Mouse (Mus musculus): ENCODE measurements around the gene Gcgr. TPM values are rescaled to one million over a fixed set of nuclear protein-coding genes. Genes with fewer than 3 reads are reported as not detected.
"Not testable (repeated sequence)": the region's sequence is repeated elsewhere in the genome, so short reads cannot be mapped to it uniquely, and the experiment has no call there.

Gene Gcgr
- total RNA-seq, 2 experiments from 2014 or later = 0.96 to 3.0 TPM

- DNase-seq (ENCODE audit: low spot score in 2 of 2) = no peak
These were observed 4.6 kb downstream of the Gcgr start for GRCm38 (mm10) chr11:120535145-120535544.

- DNase-seq (ENCODE audit: low spot score in 2 of 2) = no peak
These were observed 5.3 kb downstream of the Gcgr start for GRCm38 (mm10) chr11:120535804-120536203.

DNA sequence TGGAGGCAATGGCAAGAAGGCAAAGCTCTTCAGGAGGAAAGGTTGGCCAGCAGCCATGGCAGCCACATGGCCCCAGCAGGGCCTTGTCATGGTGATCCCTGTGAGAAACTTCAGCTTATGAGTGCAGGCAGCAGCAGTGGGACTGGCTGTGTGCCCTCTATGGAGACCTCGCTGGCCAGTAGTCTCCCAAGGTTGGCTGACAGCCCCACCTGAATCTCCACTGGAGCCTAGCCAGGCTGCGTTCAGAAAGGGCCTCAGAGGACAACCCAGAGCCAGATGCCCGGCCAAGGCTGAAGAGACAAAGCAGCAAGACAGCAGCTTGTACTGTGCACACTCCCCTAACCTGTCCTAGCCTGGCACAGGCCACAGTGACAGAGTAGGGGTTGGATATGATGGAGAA is 8.0 kb downstream of the Gcgr start:
- no peak for DNase-seq (ENCODE audit: low spot score in 2 of 2)

DNA sequence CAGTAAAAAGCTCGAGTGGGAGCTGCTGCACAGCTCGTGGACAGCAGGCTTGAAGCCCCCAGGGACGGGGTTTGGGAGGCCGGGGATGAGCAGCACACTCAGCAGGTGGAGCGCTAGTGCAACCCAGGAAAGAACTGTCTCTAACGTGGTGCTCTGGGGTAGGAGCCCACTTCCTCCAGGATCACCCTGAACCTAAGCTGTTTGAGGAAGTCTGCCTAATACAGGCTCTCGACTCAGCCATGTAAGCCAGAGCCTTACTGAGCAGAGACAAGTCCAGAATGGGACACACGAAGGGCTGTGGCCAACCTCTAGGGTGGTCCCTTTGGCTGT is 8.4 kb downstream of the Gcgr start:
- DNase-seq (ENCODE audit: low spot score in 2 of 2) = no peak

DNA sequence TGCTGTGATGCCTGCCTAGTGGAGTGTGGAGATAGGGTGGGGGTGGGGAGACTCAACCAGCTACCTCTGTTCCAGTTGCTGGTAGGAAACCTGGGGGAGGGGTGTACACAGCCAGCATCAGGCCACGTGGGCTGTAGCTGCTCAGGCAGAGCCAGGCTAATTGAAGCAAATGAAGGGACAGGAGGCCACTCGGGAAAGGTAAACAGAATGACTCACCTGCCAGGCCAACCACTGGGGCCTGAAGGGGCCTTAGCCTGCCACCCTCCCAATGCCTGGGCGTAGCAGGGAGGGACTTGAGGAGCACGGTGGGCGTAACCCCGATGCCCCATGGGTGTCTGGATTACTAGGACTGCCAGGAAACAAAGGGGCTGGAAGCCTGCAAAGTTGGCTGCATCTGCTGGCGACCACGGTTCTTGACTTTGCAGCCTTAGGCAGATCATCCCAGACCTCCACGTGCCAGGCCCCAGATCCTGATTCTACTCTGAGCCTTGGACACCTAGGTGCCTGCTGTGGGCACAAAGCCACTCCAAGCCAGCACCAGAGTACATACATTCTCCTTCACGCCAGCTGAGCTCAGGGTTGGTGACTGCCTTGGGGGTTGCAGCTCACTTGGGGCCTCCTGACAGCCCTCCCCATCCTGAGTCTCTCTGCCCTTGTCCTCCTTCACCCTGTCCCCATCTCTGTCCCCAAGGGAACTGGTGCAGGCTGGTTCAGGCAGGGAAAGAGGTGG is 9.0 kb downstream of the Gcgr start:
- DNase-seq (ENCODE audit: low spot score in 2 of 2) = no peak

- DNase-seq (ENCODE audit: low spot score in 2 of 2) = no peak
These were observed 11.4 kb downstream of the Gcgr start for GRCm38 (mm10) chr11:120541907-120542306.

DNA sequence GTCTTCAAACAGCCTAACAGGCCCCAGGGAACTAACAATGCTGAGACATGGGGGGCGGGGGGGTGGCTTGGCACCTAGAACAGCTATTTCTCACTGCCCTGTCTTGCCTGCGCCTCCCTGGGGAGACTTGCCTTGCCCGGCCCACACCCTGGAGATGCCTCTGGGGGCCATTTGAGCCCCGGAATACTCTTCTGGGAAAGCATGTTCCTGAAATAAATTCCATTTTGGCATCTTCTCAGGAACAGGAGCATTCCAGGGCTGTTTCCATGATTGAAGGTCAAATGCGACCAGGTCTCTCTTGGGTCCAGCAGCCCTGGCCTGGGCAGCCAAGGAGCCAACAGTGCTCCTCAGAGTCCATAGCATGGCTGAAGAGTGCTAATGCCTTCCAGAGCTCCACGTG is 11.9 kb downstream of the Gcgr start:
- DNase-seq (ENCODE audit: low spot score in 2 of 2) = no peak

GRCm38 (mm10) chr11:120545964-120546363 is 15.5 kb downstream of the Gcgr start:
- DNase-seq (ENCODE audit: low spot score in 2 of 2) = no peak

- no peak for DNase-seq (ENCODE audit: low spot score in 2 of 2)
These were observed 17.0 kb downstream of the Gcgr start for GRCm38 (mm10) chr11:120547469-120547868.

DNA sequence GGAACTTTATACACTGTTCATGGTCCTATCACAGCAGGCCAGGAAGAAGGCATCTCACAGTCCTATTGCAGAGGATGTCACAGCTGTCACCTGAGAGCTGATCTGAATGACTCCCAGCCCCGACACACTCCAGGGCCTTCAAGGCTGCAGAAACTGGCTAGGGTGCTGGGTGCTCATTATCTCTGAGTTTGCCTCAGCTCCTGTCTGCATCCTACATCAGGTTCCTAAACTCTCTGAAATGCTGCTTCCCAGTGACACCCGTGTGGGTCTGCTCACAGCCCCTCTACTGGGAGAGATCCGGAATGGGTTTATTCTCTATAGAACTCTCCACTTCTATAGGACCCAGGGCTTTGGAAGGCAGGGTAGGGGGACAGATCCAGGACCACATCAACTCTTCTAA is 17.7 kb downstream of the Gcgr start:
- no peak for DNase-seq (ENCODE audit: low spot score in 2 of 2)

GRCm38 (mm10) chr11:120548786-120549167 is 18.3 kb downstream of the Gcgr start:
- DNase-seq (ENCODE audit: low spot score in 2 of 2) = no peak

- peak; percentile 96 to 98 for DNase-seq (ENCODE audit: low spot score in 2 of 2)
These were observed 18.9 kb downstream of the Gcgr start, which contains the start of gene Mcrip1 for GRCm38 (mm10) chr11:120549168-120549945. Mcrip1 (minus strand) TSS chr11:120549727.

DNA sequence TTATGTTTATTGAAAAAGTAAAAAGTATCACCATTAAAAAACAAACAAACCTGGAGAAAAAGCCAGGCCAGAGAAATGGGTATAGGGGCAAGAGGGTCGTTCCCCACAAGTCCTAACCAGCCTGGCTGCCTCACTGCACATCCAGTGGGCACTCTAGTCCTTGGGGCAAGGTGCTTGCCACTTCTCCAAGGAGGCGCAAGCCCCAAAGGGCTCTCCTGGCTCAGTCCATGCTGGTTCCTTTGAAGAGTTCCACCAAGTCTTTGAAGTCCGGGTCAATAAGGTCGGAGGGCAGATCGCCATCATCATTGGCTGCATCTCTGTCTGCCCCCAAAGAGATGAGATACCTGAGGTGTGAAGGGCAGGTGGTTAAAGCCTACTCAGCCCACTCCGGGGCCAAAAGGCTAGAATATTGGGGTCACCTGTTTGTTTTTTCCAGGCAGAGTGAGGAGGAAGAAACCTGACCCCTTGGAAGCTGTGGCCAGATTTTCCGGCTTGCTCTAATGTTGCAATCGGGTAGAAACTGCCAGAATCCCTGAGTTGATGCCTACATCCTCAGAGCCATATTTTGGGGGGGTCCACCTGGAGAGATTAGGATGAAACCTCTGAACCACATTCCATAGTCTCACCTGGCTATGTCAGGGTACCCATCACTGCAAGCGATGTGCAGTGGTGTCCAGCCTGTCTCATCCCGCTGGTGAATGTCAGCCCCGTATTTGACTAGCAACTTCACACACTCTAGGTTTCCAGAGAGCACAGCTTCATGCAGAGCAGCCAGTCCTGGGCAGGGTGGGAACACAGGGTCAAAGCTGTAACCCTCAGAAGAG is 19.7 kb downstream of the Gcgr start:
- no peak for DNase-seq (ENCODE audit: low spot score in 2 of 2)

DNA sequence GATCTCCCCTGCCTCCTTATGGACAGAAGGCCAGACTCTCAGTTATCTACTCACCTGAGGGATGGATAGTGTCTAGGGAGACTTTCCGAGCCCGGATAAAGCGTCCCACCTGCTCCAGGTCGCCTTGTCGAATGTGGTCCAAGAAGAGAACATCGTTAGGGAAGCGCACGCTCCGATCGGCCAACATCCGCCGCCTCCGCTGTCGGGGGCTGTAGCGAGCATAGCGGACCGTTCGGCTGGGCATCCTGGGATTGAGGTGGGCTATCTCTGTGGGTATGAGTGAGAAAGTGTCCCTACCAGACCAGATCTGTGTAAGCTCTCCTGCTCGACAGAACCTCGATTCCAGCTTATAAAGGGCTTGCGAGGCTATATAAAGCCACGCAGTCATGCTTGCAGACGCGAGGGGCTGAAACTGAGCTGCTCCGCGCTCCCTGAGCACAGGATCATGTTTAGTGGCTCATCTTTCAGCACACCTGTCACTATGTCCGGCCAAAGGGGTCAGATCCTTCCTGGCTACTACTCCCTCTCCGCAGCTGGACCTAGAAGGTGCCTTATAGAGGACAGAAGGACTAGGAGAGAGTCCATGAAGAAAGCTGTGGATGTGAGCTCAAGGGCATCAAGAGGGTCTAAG is 20.4 kb downstream of the Gcgr start, which contains the start of gene Ppp1r27:
Ppp1r27 (minus strand) TSS at position 323 of the 631 bp plus-strand sequence.
- no peak for DNase-seq (ENCODE audit: low spot score in 2 of 2)

GRCm38 (mm10) chr11:120552736-120553135 is 22.2 kb downstream of the Gcgr start:
- no peak for DNase-seq (ENCODE audit: low spot score in 2 of 2)

DNA sequence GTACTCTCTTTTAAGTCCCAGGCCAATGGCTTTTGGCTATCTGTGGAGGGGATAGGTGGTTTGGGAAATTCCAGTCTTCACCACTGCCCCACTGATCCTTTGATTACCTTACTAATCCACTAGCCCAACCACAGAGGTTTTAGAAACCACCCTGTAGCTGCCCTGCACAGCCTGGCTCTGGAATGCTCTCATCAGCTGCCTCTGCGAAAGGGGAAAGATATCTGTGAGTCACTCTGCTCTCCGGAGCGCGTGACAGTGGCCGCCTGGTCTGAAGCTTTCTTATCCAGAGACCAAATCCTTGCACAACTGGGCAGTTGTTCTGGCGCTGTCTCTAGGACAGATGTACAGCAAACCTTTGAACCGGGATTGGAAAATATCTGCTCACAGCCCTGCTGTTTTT is 24.3 kb downstream of the Gcgr start:
- peak in 1 of 2 experiments; percentile 47 for DNase-seq (ENCODE audit: low spot score in 2 of 2)

DNA sequence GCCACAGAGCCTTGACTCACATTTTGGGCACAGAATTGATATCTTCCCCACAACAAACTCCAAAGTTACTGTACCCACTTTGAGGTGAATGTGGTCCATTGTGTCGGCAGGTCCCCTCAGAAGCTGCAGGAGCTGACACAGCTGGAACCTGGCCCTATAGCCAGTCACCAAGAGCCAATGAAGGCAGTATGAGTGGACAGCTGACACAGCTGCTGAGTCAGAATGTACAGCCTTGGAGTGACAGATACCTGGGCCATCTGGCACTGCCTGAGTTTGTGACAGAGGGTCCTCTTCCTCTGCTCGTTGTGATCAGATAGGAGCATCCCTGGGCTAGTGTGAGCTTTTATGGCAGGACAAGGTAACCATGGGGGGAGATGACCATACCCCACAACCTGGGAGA is 24.8 kb downstream of the Gcgr start:
- DNase-seq (ENCODE audit: low spot score in 2 of 2) = peak in 1 of 2 experiments; percentile 44

DNA sequence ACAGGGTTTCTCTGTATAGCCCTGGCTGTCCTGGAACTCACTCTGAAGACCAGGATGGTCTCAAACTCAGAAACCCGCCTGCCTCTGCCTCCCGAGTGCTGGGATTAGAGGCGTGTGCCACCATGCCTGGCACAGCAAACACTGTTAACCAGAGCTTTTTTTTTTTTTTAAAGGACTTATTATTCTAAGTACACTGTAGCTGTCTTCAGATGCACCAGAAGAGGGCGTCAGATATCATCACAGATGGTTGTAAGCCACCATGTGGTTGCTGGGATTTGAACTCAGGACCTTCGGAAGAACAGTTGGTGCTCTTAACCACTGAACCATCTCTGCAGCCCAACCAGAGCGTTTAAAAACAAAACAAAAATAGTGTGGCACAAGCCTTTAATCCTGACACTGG is 28.3 kb downstream of the Gcgr start:
- DNase-seq (ENCODE audit: low spot score in 2 of 2) = not testable (repeated sequence)

DNA sequence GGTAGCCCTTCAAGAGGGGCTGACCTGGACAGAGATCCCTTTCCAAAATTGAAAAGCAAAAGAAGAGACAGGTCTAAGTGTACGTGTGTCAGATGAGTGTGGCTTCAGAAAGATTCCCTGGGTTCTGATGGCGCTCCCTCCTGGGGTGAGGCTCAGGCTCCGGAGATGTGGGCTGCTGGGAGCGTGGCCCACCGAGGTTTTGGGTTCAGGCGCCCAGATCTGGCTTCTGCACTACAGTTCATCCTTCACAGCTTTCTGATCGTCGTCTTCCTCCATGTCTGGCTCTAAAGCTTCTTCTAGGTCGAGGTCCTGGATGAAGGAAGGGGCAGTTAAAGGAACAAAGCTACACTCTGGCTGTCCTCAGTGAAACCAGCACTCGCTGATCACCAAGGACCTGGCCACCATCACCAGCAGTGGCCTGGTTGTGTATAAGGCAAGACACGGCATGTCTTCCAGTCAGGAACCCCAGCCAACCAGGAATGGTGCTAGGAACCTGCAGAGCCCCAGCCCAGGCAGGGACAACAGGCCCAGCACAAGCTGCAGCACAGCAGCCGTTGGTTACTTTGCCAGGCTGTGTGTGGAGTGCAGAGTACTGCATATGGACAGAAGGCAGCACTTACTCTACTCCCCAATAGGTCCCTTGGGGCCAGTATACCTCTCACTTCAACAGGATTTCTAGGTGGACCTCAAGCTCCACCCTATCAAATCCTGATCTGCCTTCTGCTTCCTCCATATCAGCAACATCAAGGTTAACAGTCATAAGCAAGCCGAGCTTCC is 30.6 kb downstream of the Gcgr start:
- no peak for DNase-seq (ENCODE audit: low spot score in 2 of 2)

GRCm38 (mm10) chr11:120562949-120563348 is 32.5 kb downstream of the Gcgr start:
- no peak for DNase-seq (ENCODE audit: low spot score in 2 of 2)

Data from adrenal gland, adult 18-20 months (tissue).